Mouse (Mus musculus) limb, embryonic 15.5 days (tissue): ENCODE results near the gene Abhd5. TPM values are rescaled to one million over a fixed set of nuclear protein-coding genes. Genes with fewer than 3 reads are reported as not detected.

Source experiments
- ATAC-seq: fragments of 200-750 bp; cut with Nextera tagmentation; 2 replicates; pipeline ENCODE4 v1.8.0; 2017; ENCODE audit warnings: low read depth, moderate TSS enrichment; ENCODE audit not compliant: insufficient number of reproducible peaks, low FRiP score, low TSS enrichment
- H3K27ac ChIP-seq: fragments of 300-500 bp; sonication (generic); 2 replicates; pipeline ENCODE4 v1.5.1; 2015; ENCODE audit warnings: moderate library complexity, mild to moderate bottlenecking, inconsistent platforms
- H3K27me3 ChIP-seq: fragments of 300-500 bp; sonication (generic); 2 replicates; pipeline ENCODE4 v1.6.1; 2015; ENCODE audit warnings: inconsistent platforms
- H3K36me3 ChIP-seq: fragments of 300-500 bp; sonication (generic); 2 replicates; pipeline ENCODE4 v1.6.1; 2015; ENCODE audit warnings: inconsistent platforms
- H3K4me1 ChIP-seq: fragments of 300-500 bp; sonication (generic); 2 replicates; pipeline ENCODE4 v1.6.1; 2015; ENCODE audit warnings: inconsistent platforms
- H3K4me2 ChIP-seq: fragments of 300-500 bp; sonication (generic); 2 replicates; pipeline ENCODE4 v1.6.1; 2015; ENCODE audit warnings: mild to moderate bottlenecking, inconsistent platforms
- H3K4me3 ChIP-seq: fragments of 300-500 bp; sonication (generic); 2 replicates; pipeline ENCODE4 v1.5.1; 2015; ENCODE audit warnings: mild to moderate bottlenecking, inconsistent platforms
- H3K9ac ChIP-seq: fragments of 300-500 bp; sonication (generic); 2 replicates; pipeline ENCODE4 v1.6.1; 2015; ENCODE audit warnings: inconsistent platforms
- H3K9me3 ChIP-seq: fragments of 300-500 bp; sonication (generic); 2 replicates; pipeline ENCODE4 v1.6.1; 2016; ENCODE audit warnings: inconsistent platforms
- WGBS: fragments of 180-500 bp; shearing (Covaris S2); methylation state at CpG from one replicate; pipeline ENCODE4 v1.1.7; 2015; 5-methylcytosine and 5-hydroxymethylcytosine counted together
- polyA plus RNA-seq: library from polyadenylated mRNA; unstranded; fragments of >200 nt; fragmentation: Nextera tagmentation; extraction: Ambion mirVana; gene quantifications from 2 replicates; pipeline ENCODE4 v1.2.1, GENCODE M21; 2015

The Abhd5 gene
- polyA plus RNA-seq, 1 experiment from 2014 or later, result 47.3 TPM

- Histone ChIP-seq H3K27me3 (no peaks in the 10 kb centered on the region), H3K4me2 (peak overlapping the region; percentile 72; the same call in 1 of the 2 replicates), H3K4me1 (0 out of 2 replicates have a peak, but pooled peaks cover 3% of the 10 kb centered on the region), H3K9ac (no peak overlapping the region), H3K36me3 (no peaks in the 10 kb centered on the region), H3K27ac (peak overlapping the region; percentile 59; the same call in 1 of the 2 replicates), H3K9me3 (no peaks in the 10 kb centered on the region), H3K4me3 (peak overlapping the region; percentile 81)
- no peak for ATAC-seq
- 63% methylated on average over 7 of the region's 7 CpGs for WGBS
Observed at GRCm38 (mm10) chr9:122350396-122351130, 845 bp upstream of the Abhd5 start.

- Histone ChIP-seq H3K36me3 (no peaks in the 10 kb centered on the region), H3K4me1 (0 out of 2 replicates have a peak, but pooled peaks cover 3% of the 10 kb centered on the region), H3K9me3 (no peaks in the 10 kb centered on the region), H3K27me3 (no peaks in the 10 kb centered on the region), H3K27ac (peak overlapping the region; percentile 79), H3K9ac (peak overlapping the region; percentile 89), H3K4me2 (peak overlapping the region; percentile 72), H3K4me3 (peak overlapping the region; percentile 81)
- no peak for ATAC-seq
- under 1% methylated on average over 30 of the region's 30 CpGs for WGBS
Observed at GRCm38 (mm10) chr9:122352025-122352392, 601 bp downstream of the Abhd5 start.

GRCm38 (mm10) chr9:122352911-122353310, 1.5 kb downstream of the Abhd5 start:
- Histone ChIP-seq H3K4me3 (no peak overlapping the region), H3K4me1 (0 out of 2 replicates have a peak, but pooled peaks cover 3% of the 10 kb centered on the region), H3K27ac (no peak overlapping the region), H3K36me3 (no peaks in the 10 kb centered on the region), H3K9me3 (no peaks in the 10 kb centered on the region), H3K27me3 (no peaks in the 10 kb centered on the region), H3K9ac (no peak overlapping the region), H3K4me2 (no peak overlapping the region)
- WGBS, result 88% methylated on average over 4 of the region's 4 CpGs
- no peak for ATAC-seq

GRCm38 (mm10) chr9:122354240-122354639, 2.8 kb downstream of the Abhd5 start:
- H3K9me3 ChIP-seq, result no peaks in the 10 kb centered on the region
- H3K9ac ChIP-seq, result no peak overlapping the region
- no peaks in the 10 kb centered on the region for H3K36me3 ChIP-seq
- H3K27me3 ChIP-seq, result no peaks in the 10 kb centered on the region
- no peak overlapping the region for H3K4me2 ChIP-seq
- no peak for ATAC-seq
- no peak overlapping the region for H3K4me3 ChIP-seq
- 0 out of 2 replicates have a peak, but pooled peaks cover 3% of the 10 kb centered on the region for H3K4me1 ChIP-seq
- H3K27ac ChIP-seq, result no peak overlapping the region
- 86% methylated on average over 3 of the region's 3 CpGs for WGBS

- no peak overlapping the region for H3K4me2 ChIP-seq
- H3K27ac ChIP-seq, result no peak overlapping the region
- H3K4me3 ChIP-seq, result no peak overlapping the region
- ATAC-seq, result no peak
- WGBS, result 86% methylated on average over 1 of the region's 1 CpGs
- H3K9me3 ChIP-seq, result no peaks in the 10 kb centered on the region
- no peaks in the 10 kb centered on the region for H3K27me3 ChIP-seq
- H3K4me1 ChIP-seq, result no peaks in the 10 kb centered on the region
- no peaks in the 10 kb centered on the region; the same call in 1 of the 2 replicates for H3K36me3 ChIP-seq
- no peak overlapping the region for H3K9ac ChIP-seq
Observed at GRCm38 (mm10) chr9:122357073-122357472, 5.7 kb downstream of the Abhd5 start.

GRCm38 (mm10) chr9:122357626-122358025, 6.2 kb downstream of the Abhd5 start:
- Histone ChIP-seq H3K36me3 (no peaks in the 10 kb centered on the region; the same call in 1 of the 2 replicates), H3K9me3 (no peaks in the 10 kb centered on the region), H3K27me3 (no peaks in the 10 kb centered on the region), H3K27ac (no peak overlapping the region), H3K4me1 (no peaks in the 10 kb centered on the region), H3K9ac (no peak overlapping the region), H3K4me2 (no peak overlapping the region), H3K4me3 (no peak overlapping the region)
- ATAC-seq, result no peak
- WGBS, result 87% methylated on average over 1 of the region's 1 CpGs

- Histone ChIP-seq H3K27ac (no peak overlapping the region; the same call in 1 of the 2 replicates), H3K4me2 (no peak overlapping the region), H3K27me3 (no peaks in the 10 kb centered on the region), H3K9me3 (no peaks in the 10 kb centered on the region), H3K9ac (no peak overlapping the region), H3K36me3 (peaks cover 6% of the 10 kb centered on the region), H3K4me3 (no peak overlapping the region), H3K4me1 (0 out of 2 replicates have a peak, but pooled peaks cover 4% of the 10 kb centered on the region)
- no peak for ATAC-seq
- 64% methylated on average over 1 of the region's 1 CpGs for WGBS
Observed at GRCm38 (mm10) chr9:122364171-122364570, 12.8 kb downstream of the Abhd5 start.

- no peaks in the 10 kb centered on the region for H3K9me3 ChIP-seq
- peaks cover 6% of the 10 kb centered on the region; the same call in 1 of the 2 replicates for H3K36me3 ChIP-seq
- no peak overlapping the region for H3K27ac ChIP-seq
- H3K9ac ChIP-seq, result no peak overlapping the region
- ATAC-seq, result no peak
- H3K4me1 ChIP-seq, result no peaks in the 10 kb centered on the region; the same call in 1 of the 2 replicates
- WGBS, result 93% methylated on average over 6 of the region's 6 CpGs
- no peak overlapping the region for H3K4me3 ChIP-seq
- no peaks in the 10 kb centered on the region for H3K27me3 ChIP-seq
- no peak overlapping the region for H3K4me2 ChIP-seq
Observed at GRCm38 (mm10) chr9:122370292-122370794, 18.9 kb downstream of the Abhd5 start.

GRCm38 (mm10) chr9:122372506-122372905, 21.1 kb downstream of the Abhd5 start:
- no peaks in the 10 kb centered on the region for H3K27me3 ChIP-seq
- no peak overlapping the region for H3K9ac ChIP-seq
- no peaks in the 10 kb centered on the region for H3K9me3 ChIP-seq
- WGBS, result 26% methylated on average over 4 of the region's 4 CpGs
- H3K4me3 ChIP-seq, result no peak overlapping the region
- no peaks in the 10 kb centered on the region; the same call in 1 of the 2 replicates for H3K4me1 ChIP-seq
- no peak for ATAC-seq
- H3K36me3 ChIP-seq, result peaks cover 11% of the 10 kb centered on the region
- H3K4me2 ChIP-seq, result no peak overlapping the region
- H3K27ac ChIP-seq, result no peak overlapping the region

GRCm38 (mm10) chr9:122372991-122373390, 21.6 kb downstream of the Abhd5 start:
- no peak for ATAC-seq
- 69% methylated on average over 1 of the region's 1 CpGs for WGBS
- no peaks in the 10 kb centered on the region; the same call in 1 of the 2 replicates for H3K4me1 ChIP-seq
- no peaks in the 10 kb centered on the region for H3K9me3 ChIP-seq
- H3K9ac ChIP-seq, result no peak overlapping the region
- H3K36me3 ChIP-seq, result peaks cover 7% of the 10 kb centered on the region
- H3K4me2 ChIP-seq, result no peak overlapping the region
- no peak overlapping the region for H3K27ac ChIP-seq
- no peaks in the 10 kb centered on the region for H3K27me3 ChIP-seq
- no peak overlapping the region for H3K4me3 ChIP-seq

- WGBS, result 78% methylated on average over 6 of the region's 6 CpGs
- Histone ChIP-seq H3K27me3 (no peaks in the 10 kb centered on the region), H3K27ac (no peak overlapping the region), H3K4me2 (no peak overlapping the region), H3K9me3 (no peaks in the 10 kb centered on the region), H3K36me3 (peaks cover 25% of the 10 kb centered on the region), H3K4me1 (no peaks in the 10 kb centered on the region), H3K4me3 (no peak overlapping the region), H3K9ac (no peak overlapping the region)
- no peak for ATAC-seq
Observed at GRCm38 (mm10) chr9:122378986-122379385, 27.6 kb downstream of the Abhd5 start.

- H3K27me3 ChIP-seq, result no peaks in the 10 kb centered on the region
- H3K27ac ChIP-seq, result no peak overlapping the region
- no peak overlapping the region for H3K4me3 ChIP-seq
- WGBS, result 79% methylated on average over 6 of the region's 6 CpGs
- no peak for ATAC-seq
- no peaks in the 10 kb centered on the region for H3K4me1 ChIP-seq
- no peak overlapping the region for H3K4me2 ChIP-seq
- H3K9me3 ChIP-seq, result no peaks in the 10 kb centered on the region
- peaks cover 29% of the 10 kb centered on the region for H3K36me3 ChIP-seq
- no peak overlapping the region for H3K9ac ChIP-seq
Observed at GRCm38 (mm10) chr9:122380959-122381358, 29.6 kb downstream of the Abhd5 start.
